Mouse (Mus musculus) MN1 (cell line): ENCODE results near the gene Dip2c.

Source experiments
- DNase-seq: peaks from one replicate; pipeline ENCODE4 v3.0.0-alpha.2; 2016; ENCODE audit warnings: low spot score

Dip2c gene

DNA sequence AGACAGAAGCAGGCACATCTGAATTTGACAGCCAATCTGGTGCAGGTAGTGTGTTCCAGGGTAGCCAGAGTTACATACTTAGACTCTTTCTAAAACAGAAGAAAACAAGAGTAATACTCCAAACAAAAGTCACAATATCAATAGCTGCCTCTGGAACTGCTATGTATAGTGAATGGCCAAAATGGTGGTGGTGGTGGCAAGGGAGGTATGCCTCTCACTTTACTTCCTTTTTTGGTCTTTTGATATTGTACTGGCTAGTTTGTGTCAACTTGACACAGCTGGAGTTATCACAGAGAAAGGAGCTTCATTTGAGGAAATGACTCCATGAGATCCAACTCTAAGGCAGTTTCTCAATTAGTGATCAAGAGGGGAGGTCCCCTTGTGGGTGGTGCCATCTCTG is 148.1 kb downstream of the Dip2c start:
- DNase-seq: no peak

- DNase-seq: no peak
Measured at GRCm38 (mm10) chr13:9426267-9426666, 149.9 kb downstream of the Dip2c start.

DNA sequence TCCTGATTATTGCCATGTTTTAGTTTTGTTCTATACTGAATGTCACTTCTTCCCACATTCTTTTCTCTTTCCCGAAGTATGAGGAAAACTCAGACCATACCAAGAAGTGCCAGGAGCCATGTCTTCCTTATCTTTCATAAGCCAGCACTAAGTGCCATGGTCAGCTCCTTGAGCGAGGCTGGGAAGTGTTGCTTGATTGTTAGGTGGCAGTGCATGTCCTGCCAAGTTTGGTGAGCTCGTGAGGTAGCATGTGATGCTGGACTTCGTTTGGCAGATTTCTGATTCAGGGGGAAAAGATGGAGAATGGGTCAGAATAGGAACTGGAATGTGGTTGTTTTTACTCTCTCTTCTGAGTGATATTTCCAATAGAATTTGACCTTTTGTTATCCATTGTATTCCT is 150.5 kb downstream of the Dip2c start:
- DNase-seq: no peak

DNA sequence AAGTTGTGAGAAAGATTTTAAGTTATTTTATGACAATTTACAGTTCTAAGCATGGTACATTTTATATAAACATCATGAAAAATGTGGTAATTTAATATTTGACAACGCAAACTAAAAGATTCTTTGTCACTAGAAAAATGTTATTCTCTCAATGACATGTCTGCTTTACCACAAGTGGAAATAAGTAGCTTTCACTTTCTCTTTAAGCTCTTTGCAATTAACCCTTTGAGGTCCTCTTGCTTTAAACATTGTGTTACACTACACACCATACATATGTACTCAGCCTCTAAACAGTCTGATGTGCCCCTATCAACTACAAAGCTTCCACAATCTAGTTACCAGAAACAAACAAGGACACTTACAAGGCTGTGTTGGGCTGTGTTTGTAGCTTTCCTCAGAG is 153.6 kb downstream of the Dip2c start:
- DNase-seq: no peak

DNA sequence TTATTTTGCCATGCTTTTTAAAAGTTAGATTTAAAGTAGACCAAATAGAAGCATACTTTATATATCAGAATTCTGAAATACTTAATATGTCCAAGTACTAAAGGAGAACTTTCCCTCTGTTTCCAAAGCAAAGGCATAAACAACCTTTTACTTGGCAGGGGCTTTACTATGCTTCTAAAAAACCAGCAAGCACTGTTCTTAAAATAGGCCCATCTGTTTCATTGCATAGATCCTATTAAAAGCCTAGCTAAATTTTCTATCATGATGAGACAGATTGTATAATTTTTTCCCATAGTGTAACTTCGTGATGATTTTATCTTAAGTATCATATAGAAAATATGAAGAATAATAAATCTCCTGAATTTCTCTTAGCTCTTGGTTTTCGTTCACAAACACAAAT is 154.4 kb downstream of the Dip2c start:
- no peak for DNase-seq

DNA sequence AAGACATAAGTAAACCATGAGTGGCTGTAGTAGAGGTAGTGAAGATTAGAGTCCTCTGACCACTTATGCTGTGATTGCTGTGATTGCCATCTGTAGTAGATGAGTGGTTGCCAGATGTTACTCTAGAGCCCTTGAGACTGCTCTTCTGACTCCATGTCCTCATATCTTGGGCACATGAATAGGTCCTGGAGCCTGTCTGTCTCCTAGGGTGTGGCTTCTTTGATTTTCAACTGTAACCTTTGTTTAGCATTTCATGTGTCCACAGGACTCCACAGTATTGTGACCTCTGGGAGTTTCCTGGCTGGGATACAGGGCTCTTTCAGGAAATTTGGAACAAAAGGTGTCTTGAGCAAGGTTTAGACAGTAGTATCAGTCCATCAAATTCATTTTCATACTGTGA is 155.1 kb downstream of the Dip2c start:
- no peak for DNase-seq

DNA sequence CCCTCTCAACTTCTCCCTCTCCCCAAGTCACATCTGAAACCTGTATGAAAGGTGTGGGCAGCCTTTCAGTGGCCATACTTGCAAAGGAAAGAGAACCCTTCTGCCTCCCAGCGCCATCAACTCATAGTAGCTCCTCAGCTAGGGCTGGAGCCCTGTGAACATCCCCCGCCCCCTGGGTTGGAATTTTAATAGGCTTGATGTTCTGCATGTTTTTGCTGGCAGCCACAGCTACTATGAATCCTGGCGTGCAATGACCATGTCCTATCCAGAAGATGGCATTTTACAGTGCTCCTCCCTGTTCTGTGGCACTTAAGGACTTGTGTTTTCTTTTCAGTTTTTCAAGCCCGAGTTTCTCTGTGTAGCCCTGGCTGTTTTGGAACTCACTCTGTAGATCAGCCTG is 166.7 kb downstream of the Dip2c start:
- DNase-seq: no peak

DNA sequence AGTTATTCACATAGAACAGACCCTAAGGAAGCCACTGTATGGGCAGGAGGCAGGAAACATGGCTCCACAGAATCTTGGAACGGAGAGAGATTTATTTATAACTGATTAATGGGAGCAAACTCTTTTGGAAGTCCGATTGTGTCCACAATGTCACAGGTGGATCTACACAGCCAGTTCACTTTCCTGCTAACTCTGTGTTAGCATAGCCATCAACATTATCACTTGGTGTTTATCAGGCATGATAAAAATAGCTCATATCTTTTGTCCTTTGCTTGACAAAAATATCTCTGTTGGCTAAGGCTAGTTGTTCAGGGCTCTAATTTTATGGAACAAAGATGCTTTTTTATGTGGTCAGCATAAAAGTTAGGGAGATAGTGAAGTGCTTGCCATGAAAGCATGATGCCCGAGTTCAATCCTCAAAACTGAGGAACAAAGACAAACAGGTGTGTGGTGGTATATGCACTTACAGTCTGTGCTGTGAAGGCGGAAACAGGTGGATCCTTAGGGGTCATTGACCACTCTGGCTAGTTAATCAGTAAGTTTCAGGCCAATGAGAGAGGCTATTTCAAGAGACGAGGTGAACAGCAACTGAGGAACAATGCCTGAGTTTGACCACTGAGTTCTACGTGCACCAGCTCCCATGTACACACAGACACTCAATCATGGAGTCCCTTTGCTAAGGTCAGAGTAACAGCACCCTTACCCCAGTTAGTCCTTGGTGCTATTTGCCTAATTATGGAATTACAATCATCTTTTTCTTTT is 169.4 kb downstream of the Dip2c start:
- no peak for DNase-seq

GRCm38 (mm10) chr13:9446448-9447115 is 170.3 kb downstream of the Dip2c start:
- DNase-seq: peak; percentile 72

GRCm38 (mm10) chr13:9450276-9450675 is 173.9 kb downstream of the Dip2c start:
- DNase-seq: no peak

DNA sequence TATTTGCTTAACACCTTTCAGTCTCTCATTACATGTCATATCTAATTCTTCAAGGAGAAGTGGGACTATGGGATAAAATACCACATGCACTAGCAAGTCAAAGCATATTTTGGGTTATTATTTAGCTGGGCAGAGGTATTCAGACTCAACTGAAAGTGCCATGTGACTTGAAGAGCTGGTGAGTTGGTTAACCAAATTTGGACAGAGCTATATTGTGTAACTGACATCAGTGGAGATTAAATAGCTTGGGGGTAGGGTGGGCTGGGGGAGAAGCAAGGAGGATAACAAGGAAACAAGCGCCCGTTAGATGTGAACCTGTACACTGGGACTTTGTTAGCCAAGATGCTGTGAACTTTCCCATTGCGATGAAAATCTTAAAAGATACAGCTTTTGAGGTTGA is 175.6 kb downstream of the Dip2c start:
- DNase-seq: no peak

DNA sequence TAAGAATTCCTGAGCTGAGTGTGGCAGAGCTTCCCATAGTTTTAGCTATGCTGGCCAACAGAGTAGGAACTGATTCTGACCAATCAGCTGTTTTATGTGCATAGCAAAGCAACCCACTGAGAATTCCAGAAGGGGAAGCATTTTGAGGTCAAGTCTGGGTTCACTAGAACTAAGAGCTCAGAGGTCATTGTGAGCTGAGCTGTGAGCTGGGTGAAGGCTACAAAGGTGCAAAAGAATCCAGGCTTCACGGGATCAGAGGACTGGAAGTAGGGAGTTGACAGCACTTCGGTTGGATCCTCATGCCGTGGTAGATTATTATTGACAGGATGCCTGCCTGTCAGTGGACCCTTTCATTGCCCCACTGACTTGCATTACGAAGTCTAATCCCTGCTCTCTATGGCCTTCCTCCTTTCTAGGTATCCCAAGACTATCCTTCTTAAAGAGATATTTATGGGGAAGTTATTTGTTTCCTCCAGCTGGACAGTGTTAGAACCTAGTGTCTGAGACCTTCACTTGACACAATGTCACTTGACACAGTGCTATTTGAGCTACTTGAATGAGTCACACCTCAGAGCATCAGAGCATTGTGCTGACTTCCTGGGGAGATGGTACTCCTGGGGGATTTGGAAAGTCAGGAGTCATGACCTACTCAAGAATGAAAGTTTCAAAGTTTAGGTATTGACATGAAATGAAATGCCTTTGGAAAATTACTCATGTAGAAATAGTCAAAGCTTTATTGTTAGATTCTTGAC is 178.3 kb downstream of the Dip2c start:
- no peak for DNase-seq

- no peak for DNase-seq
Measured at GRCm38 (mm10) chr13:9455979-9456378, 179.7 kb downstream of the Dip2c start.

DNA sequence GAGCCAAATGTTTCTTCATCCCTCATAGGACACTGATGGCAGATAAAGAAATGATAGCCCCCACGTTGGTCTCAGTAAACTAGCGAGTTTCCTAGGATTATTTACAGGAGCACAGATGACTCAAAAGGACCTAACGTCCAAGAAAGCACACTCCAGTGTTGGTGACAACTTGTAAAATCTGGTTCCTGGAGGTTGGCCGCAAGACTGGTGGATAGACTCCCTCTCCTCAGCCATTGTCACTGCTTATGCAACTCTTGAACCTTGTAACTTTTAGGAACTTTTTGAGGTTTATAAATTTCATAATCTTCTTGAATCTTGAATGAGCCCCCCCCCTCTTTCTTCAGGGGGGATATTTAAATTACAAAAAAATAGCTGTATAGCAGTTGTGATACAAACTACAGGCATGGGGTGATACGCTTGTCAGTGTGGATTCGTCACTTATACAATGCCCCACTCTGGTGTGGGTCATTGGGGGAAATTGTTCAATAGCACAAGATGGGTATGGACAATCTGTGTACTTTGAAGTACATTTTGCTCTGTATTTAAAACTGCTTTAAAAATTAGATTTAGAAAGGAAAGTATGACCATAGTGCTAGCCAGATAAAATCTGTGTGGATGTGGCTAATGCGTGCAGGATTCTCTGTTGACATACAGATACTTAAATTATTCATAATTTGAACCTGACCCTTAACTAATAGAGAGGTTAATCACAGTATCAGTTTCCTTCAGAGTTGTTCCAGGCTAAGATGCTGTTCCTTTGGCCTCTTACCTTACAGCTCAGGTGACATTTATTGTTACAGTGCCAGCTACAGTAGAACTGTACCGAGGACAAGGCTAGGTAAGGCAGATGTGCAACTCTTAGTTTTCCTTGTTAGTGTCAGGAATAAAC is 181.3 kb downstream of the Dip2c start:
- DNase-seq: no peak

- DNase-seq: no peak
Measured at GRCm38 (mm10) chr13:9464457-9464856, 188.1 kb downstream of the Dip2c start.

DNA sequence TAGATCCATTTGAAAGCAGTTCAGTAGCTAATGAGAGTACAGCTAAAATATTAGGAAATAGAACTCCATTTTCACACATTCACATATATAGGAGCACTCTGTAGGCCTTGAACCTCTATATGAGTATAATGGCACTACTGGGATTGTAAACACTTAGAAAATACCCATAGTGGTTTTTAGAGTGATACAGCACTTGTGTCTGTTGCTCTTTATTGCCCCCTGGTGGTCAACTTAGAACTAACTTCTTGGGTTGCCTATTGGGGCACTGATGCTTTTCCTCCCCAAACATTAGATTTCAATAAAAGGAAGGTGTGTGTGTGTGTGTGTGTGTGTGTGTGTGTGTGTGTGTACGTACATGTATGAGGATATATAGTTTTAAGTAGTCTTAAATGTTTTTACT is 190.9 kb downstream of the Dip2c start:
- peak; percentile 73 for DNase-seq

DNA sequence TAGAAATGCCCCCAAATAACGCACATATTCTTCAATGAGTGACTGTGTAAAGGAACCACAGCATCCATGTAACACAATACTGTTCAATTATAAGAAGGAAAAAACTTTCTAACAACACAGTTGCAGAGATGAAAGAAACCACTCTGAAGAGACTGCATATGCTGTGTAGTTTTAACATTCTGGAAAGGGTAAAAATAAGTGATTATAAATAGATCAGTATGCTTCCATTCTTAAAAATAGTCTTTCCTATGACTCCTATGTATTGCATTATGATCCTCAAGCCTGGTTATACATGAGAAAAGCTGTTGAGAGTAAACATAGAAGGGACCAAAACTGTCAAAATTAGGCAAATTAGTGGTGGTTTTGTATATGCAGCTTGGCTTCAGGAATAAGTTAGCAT is 197.1 kb downstream of the Dip2c start:
- no peak for DNase-seq

DNA sequence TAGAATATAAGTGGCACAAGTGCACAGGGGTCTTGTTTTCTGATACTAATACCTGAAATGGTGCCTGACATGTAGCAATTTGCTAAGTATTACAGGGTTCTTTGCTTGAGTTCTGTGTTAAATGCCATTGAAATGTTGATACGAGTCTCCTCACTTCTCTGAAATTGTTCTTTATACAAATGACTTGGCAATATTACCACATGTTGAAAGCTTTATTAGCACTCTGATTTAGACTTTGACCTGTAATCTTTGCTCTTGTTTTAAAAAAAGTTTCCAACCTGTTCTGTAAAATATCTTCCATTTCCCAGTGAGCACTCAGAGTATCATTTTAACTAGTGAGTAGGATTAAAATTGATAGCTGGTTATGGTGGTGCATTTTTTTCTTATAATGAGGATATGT is 205.4 kb downstream of the Dip2c start:
- DNase-seq: no peak

DNA sequence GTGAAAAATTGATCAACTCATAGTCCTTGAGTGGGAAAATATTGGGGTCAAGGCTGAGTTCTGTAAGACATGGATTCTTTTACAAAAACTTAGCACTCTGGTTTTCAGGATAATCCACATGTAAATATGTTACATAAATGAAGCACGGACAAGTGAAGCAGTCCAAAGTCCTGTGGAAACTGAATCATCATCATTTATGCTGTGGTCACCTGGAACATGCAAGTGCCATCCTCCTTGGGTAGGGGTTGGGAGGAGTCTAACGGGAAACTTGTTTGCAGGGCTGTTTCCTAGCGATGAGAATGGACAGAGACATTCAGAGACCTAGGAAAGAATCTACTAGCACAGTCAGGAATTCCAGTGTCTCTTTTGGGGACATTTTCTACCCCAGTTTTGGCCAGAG is 213.4 kb downstream of the Dip2c start:
- DNase-seq: no peak

DNA sequence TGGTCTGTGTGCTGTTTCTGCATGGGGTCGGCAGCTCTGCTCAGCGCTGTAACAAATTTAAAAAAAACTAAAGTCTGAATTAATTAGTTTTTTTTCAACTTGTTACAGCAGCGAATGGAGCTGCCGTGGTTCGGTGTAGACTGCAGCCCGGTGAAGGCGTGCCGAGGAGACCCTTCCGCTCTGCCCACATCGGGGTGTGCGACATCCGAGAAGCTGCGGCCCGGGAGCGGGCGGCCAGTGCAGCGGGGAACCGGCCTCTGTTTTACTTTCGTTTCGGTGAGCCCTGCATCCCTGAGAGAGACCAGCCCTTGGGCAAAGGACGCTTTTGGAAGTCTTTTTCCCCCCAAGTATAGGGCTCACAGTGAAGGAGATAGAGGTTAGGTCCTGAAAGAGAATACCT is 218.4 kb downstream of the Dip2c start:
- DNase-seq: no peak

DNA sequence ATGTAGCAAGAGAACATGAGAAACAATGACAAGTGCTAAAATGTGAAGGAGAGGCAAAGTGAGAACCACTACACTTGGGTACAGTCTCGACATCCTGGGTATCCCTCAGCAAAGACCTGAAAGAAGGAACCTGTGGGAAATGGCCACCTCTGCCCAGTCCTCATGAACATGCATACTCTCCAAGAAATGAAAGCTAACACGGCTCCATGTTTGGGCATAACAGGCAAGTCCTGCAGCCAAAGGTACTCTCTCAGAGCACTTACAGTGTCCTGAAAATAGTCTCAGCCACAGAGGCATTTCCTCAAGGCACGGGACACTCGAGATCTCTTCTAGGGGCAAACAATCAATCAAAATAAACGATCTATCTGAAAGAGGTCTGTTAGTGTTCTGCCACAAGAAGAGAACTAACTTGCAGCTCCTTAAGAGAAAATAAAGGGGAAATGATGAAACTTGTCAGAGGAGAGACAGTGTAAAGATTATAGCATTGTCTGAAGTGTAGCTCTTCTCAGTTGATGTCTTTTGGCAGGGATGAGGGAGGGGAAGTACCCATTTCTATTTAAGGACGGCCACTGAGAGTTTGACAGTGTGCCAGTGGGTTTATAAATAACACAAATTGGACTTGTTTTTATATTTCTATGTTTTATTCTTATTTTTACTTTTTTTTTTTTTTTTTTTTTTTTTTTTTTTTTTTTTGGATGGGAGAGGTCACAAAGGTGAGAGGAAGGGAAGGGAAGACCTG is 228.0 kb downstream of the Dip2c start:
- DNase-seq: no peak
